Mouse (Mus musculus): ENCODE measurements around the gene Tex30.

- peak; percentile 74 to 89 for TF ChIP-seq CTCF (conservative IDR thresholded peaks at IDR 0.05 in 1 of 2, IDR thresholded peaks at IDR 0.05 in 1 of 2; ENCODE audit: low read depth in 2 of 2, low read length in 2 of 2)
- TF ChIP-seq EP300 (IDR thresholded peaks at IDR 0.05; ENCODE audit: low read length): peak; percentile 75
- TF ChIP-seq HCFC1 (IDR thresholded peaks at IDR 0.05; ENCODE audit: low read depth, low read length): peak; percentile 67
- peak; percentile 48; the same call in 1 of the 2 replicates for TF ChIP-seq SIN3A (IDR thresholded peaks at IDR 0.05; ENCODE audit: low read length)
- peak; percentile 56; the same call in 1 of the 2 replicates for TF ChIP-seq MAX (IDR thresholded peaks at IDR 0.05; ENCODE audit: low read length)
- no peak; the same call in 1 of the 2 replicates for TF ChIP-seq RCOR1 (conservative IDR thresholded peaks at IDR 0.05; ENCODE audit: low read depth, low read length)
- TF ChIP-seq MYC (IDR thresholded peaks at IDR 0.05; ENCODE audit: low read depth, low read length): no peak
- peak; percentile 58 for TF ChIP-seq POLR2A (IDR thresholded peaks at IDR 0.05; ENCODE audit: low read depth, low read length)
- peak; percentile 43; the same call in 1 of the 2 replicates for TF ChIP-seq ZC3H11A (IDR thresholded peaks at IDR 0.05; ENCODE audit: low read depth, low read length)
- no peak for TF ChIP-seq KAT2A (IDR thresholded peaks at IDR 0.05; ENCODE audit: insufficient replicate concordance, low read length)
- TF ChIP-seq NRF1 (IDR thresholded peaks at IDR 0.05; ENCODE audit: low read depth, low read length): no peak
- no peak for TF ChIP-seq CHD1 (IDR thresholded peaks at IDR 0.05; ENCODE audit: low read depth, low read length)
- peak; percentile 78 for TF ChIP-seq RAD21 (IDR thresholded peaks at IDR 0.05; ENCODE audit: low read depth, low read length)
Observed at GRCm38 (mm10) chr1:44041797-44042554, 60.3 kb downstream of the Tex30 start.
